Mouse (Mus musculus) ES-E14 (cell line): ENCODE measurements around the gene Dazap2.

Source experiments
- CHD2 ChIP-seq: IDR thresholded peaks from 2 replicates; pipeline ENCODE4 v1.6.1; 2014; ENCODE audit warnings: mild to moderate bottlenecking, low read depth, low read length, inconsistent platforms
- HCFC1 ChIP-seq: IDR thresholded peaks from 2 replicates; pipeline ENCODE4 v1.6.1; 2012; ENCODE audit warnings: low read length, inconsistent platforms, borderline replicate concordance; ENCODE audit not compliant: insufficient read depth
- ZC3H11A ChIP-seq: IDR thresholded peaks from 2 replicates; pipeline ENCODE4 v1.6.1; 2012; ENCODE audit warnings: low read depth, mild to moderate bottlenecking, inconsistent platforms, low read length, borderline replicate concordance
- ZNF384 ChIP-seq: IDR thresholded peaks from 2 replicates; pipeline ENCODE4 v1.6.1; 2012; ENCODE audit warnings: low read depth, low read length, inconsistent platforms

DNA sequence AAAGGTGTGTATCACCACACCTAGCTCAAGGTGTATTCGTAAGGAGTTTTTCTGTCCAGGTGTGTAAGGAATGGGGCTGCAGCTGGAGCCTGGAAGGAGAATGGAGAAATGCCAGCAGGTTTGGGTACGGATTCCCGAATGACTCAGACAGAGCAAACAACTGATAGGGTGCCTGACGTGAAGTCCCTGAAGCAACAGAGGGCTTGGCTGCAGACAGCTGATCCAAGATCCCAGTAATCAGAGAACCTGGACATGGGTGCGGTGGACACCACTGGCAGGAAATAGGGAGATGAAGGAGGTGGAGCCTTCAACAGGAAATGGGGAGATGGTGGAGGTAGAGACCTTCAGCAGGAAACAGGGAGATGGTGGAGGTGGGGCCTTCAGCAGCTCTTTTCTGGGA, 17.2 kb downstream of the Dazap2 start:
- TF ChIP-seq CHD2 (no peak), ZC3H11A (no peak), HCFC1 (no peak), ZNF384 (no peak)
